21 mouse cellular contexts compared by ENCODE assay signal in genomic region chr10:86757724-86758123, GRCm38 (mm10). TPM values are rescaled to one million over a fixed set of nuclear protein-coding genes. Genes with fewer than 3 reads are reported as not detected.
"Had no signal": no experiment of that assay in that cellular context is flagged by ENCODE, and none has a peak within 500 bp of the region (broad histone marks: within the 10 kb centered on the region; RNA-seq: fewer than 3 reads in every experiment).

No protein-coding gene starts in this region.

- H3K4me3 ChIP-seq: megakaryocyte, embryonic 14.5 days; midbrain, embryonic 10.5 days; midbrain, embryonic 12.5 days; myocyte; neural tube, embryonic 13.5 days; stomach, embryonic 15.5 days had no signal

- H3K36me3 ChIP-seq: midbrain, embryonic 10.5 days; midbrain, embryonic 12.5 days; neural tube, embryonic 13.5 days; stomach, embryonic 15.5 days had no signal

- H3K27me3 ChIP-seq: midbrain, embryonic 12.5 days; neural tube, embryonic 13.5 days; stomach, embryonic 15.5 days had no signal

- H3K27ac ChIP-seq: midbrain, embryonic 10.5 days; midbrain, embryonic 12.5 days; neural tube, embryonic 13.5 days; stomach, embryonic 15.5 days; stomach, postnatal 0 days had no signal

- ATAC-seq: midbrain, embryonic 16.5 days had no signal

- H3K4me2 ChIP-seq: lung, embryonic 14.5 days; midbrain, embryonic 12.5 days; neural tube, embryonic 13.5 days; stomach, embryonic 15.5 days had no signal

- H3K4me1 ChIP-seq: midbrain, embryonic 12.5 days; stomach, embryonic 15.5 days had no signal

- DNase-seq: lung, adult 18-20 months; lung, embryonic 14.5 days; lung, postnatal 10 days; lung, postnatal 4 days; midbrain, embryonic 14.5 days; right cerebral cortex, postnatal 14 days; thymus, adult 2 months; thymus, postnatal 36 days had no signal

- H3K9ac ChIP-seq: lung, embryonic 14.5 days; midbrain, embryonic 12.5 days; neural tube, embryonic 13.5 days; stomach, embryonic 15.5 days had no signal

- H3K9me3 ChIP-seq: midbrain, embryonic 10.5 days; midbrain, embryonic 12.5 days; neural tube, embryonic 13.5 days; stomach, embryonic 15.5 days had no signal

RNA-seq across cellular contexts. Expression of gene Gm49358, which starts 6.0 kb away (rescaled TPM):
- polyA plus RNA-seq: liver, embryonic 16.5 days; lung, embryonic 14.5 days; lung, embryonic 16.5 days; midbrain, embryonic 10.5 days; midbrain, embryonic 12.5 days; midbrain, embryonic 16.5 days; myocyte; neural tube, embryonic 11.5 days; neural tube, embryonic 13.5 days; spleen, adult 2 months; stomach, embryonic 15.5 days; stomach, postnatal 0 days; testis, adult 2 months; thymus, adult 2 months had no signal
